10 mouse cellular contexts compared by ENCODE assay signal in the genomic region with DNA sequence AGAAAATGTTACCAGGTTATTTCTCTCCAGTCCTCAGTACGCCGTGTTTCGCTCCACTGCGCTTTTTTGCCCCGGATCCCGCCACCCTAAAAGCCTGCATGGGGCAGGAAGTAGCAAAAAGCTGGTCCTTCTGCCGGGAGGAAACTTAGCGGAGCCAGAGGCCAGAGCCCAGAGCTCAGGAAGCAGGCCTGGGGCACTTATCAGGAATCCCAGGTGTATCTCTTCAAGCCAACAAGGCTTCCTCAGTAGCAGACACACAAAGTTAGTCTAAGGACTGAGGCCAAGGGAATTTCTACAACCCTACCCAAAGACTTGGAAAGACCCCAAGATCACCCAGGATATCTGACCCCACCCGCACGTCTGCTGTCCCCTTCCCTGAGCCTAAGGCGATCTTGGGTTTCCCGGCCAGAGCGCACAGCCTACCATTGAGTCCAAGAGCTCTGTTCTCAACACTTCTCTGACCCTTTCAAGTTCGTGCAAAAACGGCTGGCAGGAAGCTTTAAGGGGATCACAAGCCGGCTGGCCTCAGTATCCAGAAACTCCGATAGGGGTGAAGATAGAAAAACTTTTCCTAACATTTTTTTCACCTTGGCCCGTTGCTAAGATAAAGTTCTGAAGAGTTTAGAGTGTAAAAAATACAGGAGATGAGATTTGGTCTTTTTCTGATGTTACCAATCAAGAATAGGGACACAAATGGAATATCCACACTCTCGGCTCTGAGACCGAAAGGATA. TPM values are rescaled to one million over a fixed set of nuclear protein-coding genes. Genes with fewer than 3 reads are reported as not detected.
DNase-seq lines count a peak whose midpoint lies in the region; ATAC-seq lines count a peak whose summit lies in the region.
"Had no signal": no experiment of that assay in that cellular context is flagged by ENCODE, and none has a peak within 500 bp of the region (broad histone marks: within the 10 kb centered on the region; RNA-seq: fewer than 3 reads in every experiment).

No protein-coding gene starts in this region.

- 2% methylated on average over 20 of the region's 20 CpGs for WGBS in heart, embryonic 11.5 days (ENCODE audit: insufficient replicate concordance)
- 1% methylated on average over 20 of the region's 20 CpGs for WGBS in embryonic facial prominence, embryonic 12.5 days
- WGBS in intestine, embryonic 15.5 days = 3% methylated on average over 20 of the region's 20 CpGs
- WGBS in neural tube, embryonic 11.5 days = 2% methylated on average over 20 of the region's 20 CpGs

- H3K27me3 ChIP-seq in heart, embryonic 11.5 days (ENCODE audit: control insufficient read depth, insufficient read depth, low read length) = peaks cover 74% of the 10 kb centered on the region
- H3K27me3 ChIP-seq in embryonic facial prominence, embryonic 12.5 days = peaks cover 62% of the 10 kb centered on the region
- peaks cover 32% of the 10 kb centered on the region for H3K27me3 ChIP-seq in intestine, embryonic 15.5 days (replicated peaks)
- H3K27me3 ChIP-seq in neural tube, embryonic 11.5 days (ENCODE audit: control insufficient read depth, insufficient read depth, low read length) = peaks cover 84% of the 10 kb centered on the region

- no peak for ATAC-seq in heart, embryonic 11.5 days (replicated peaks; ENCODE audit: insufficient number of reproducible peaks, low FRiP score, low TSS enrichment)
- ATAC-seq in embryonic facial prominence, embryonic 12.5 days (ENCODE audit: insufficient number of reproducible peaks, insufficient read depth, low FRiP score, low TSS enrichment) = no peak
- no peak for ATAC-seq in intestine, embryonic 15.5 days
- no peak for ATAC-seq in neural tube, embryonic 11.5 days (ENCODE audit: insufficient read depth, low FRiP score, low TSS enrichment)

- H3K4me1 ChIP-seq in heart, embryonic 11.5 days (ENCODE audit: control insufficient read depth, insufficient read depth, low read length) = peaks cover 10% of the 10 kb centered on the region; the same call in 1 of the 2 replicates
- H3K4me1 ChIP-seq in embryonic facial prominence, embryonic 12.5 days = peaks cover 25% of the 10 kb centered on the region
- H3K4me1 ChIP-seq in intestine, embryonic 15.5 days (replicated peaks) = peaks cover 12% of the 10 kb centered on the region; the same call in 1 of the 2 replicates
- H3K4me1 ChIP-seq in neural tube, embryonic 11.5 days (ENCODE audit: control insufficient read depth, insufficient read depth, low read length) = peaks cover 17% of the 10 kb centered on the region

- no peaks in the 10 kb centered on the region for H3K36me3 ChIP-seq in heart, embryonic 11.5 days (ENCODE audit: control insufficient read depth, insufficient read depth, low read length)
- H3K36me3 ChIP-seq in embryonic facial prominence, embryonic 12.5 days = no peaks in the 10 kb centered on the region
- H3K36me3 ChIP-seq in intestine, embryonic 15.5 days = no peaks in the 10 kb centered on the region
- H3K36me3 ChIP-seq in neural tube, embryonic 11.5 days (ENCODE audit: control insufficient read depth, insufficient read depth, low read length) = no peaks in the 10 kb centered on the region

- H3K9me3 ChIP-seq in heart, embryonic 11.5 days (replicated peaks; ENCODE audit: control insufficient read depth, low read length) = 0 out of 2 replicates have a peak, but pooled peaks cover 3% of the 10 kb centered on the region
- no peaks in the 10 kb centered on the region for H3K9me3 ChIP-seq in embryonic facial prominence, embryonic 12.5 days
- H3K9me3 ChIP-seq in intestine, embryonic 15.5 days = no peaks in the 10 kb centered on the region
- no peaks in the 10 kb centered on the region for H3K9me3 ChIP-seq in neural tube, embryonic 11.5 days (ENCODE audit: control insufficient read depth, low read length)

- H3K27ac ChIP-seq in heart, embryonic 11.5 days (ENCODE audit: low read depth, low read length) = no peak overlapping the region
- no peak overlapping the region for H3K27ac ChIP-seq in embryonic facial prominence, embryonic 12.5 days
- peak overlapping the region; percentile 77 for H3K27ac ChIP-seq in intestine, embryonic 15.5 days
- no peak overlapping the region for H3K27ac ChIP-seq in neural tube, embryonic 11.5 days (ENCODE audit: low read depth, low read length)

- DNase-seq in heart, postnatal 4 days = no peak
- peak; percentile 54 for DNase-seq in neural tube, embryonic 11.5 days (ENCODE audit: low spot score)
- no peak for DNase-seq in cerebellum, adult 8-10 months
- no peak for DNase-seq in thymus, postnatal 0 days (ENCODE audit: low spot score)
- DNase-seq in Muller cell, postnatal 12 days (ENCODE audit: inconsistent ontology term) = no peak
- DNase-seq: lung, postnatal 14 days had no signal

- no peak overlapping the region for H3K9ac ChIP-seq in heart, embryonic 11.5 days (ENCODE audit: low read depth, low read length)
- peak overlapping the region; percentile 40 for H3K9ac ChIP-seq in embryonic facial prominence, embryonic 12.5 days
- H3K9ac ChIP-seq in intestine, embryonic 15.5 days = peak overlapping the region; percentile 72
- H3K9ac ChIP-seq in neural tube, embryonic 11.5 days (ENCODE audit: low read length) = no peak overlapping the region

- H3K4me2 ChIP-seq in heart, embryonic 11.5 days = peak overlapping the region; percentile 97
- H3K4me2 ChIP-seq in embryonic facial prominence, embryonic 12.5 days (replicated peaks) = peak overlapping the region; percentile 64
- H3K4me2 ChIP-seq in intestine, embryonic 15.5 days (replicated peaks) = peak overlapping the region; percentile 85
- peak overlapping the region; percentile 86 for H3K4me2 ChIP-seq in neural tube, embryonic 11.5 days (ENCODE audit: low read depth)

- peak overlapping the region; percentile 58 for H3K4me3 ChIP-seq in heart, embryonic 11.5 days (ENCODE audit: low read depth, low read length)
- peak overlapping the region; percentile 37 for H3K4me3 ChIP-seq in embryonic facial prominence, embryonic 12.5 days
- H3K4me3 ChIP-seq in intestine, embryonic 15.5 days (replicated peaks) = peak overlapping the region; percentile 59
- H3K4me3 ChIP-seq in neural tube, embryonic 11.5 days (ENCODE audit: low read depth, low read length) = 0 out of 2 replicates have a peak overlapping the region, but pooled peaks have one; percentile 10

RNA-seq across cellular contexts. Expression of a gene that starts 12.7 kb away (rescaled TPM):
- 0.14 TPM in 2 replicates for polyA plus RNA-seq in heart, embryonic 11.5 days (2014; fragmentation: Nextera tagmentation; extraction: Ambion mirVana)
- total RNA-seq in heart, postnatal 4 days (2021) = 1 to 10 TPM; 2.4 to 3.0 TPM
- polyA plus RNA-seq in embryonic facial prominence, embryonic 12.5 days (2016; fragmentation: Nextera tagmentation; extraction: Ambion mirVana) = 3.0 and 6.8 TPM in 2 replicates
- polyA plus RNA-seq in intestine, embryonic 15.5 days (2015; fragmentation: Nextera tagmentation; extraction: Ambion mirVana) = 10.4 and 10.5 TPM in 2 replicates
- 0.57 and 0.76 TPM in 2 replicates for polyA plus RNA-seq in neural tube, embryonic 11.5 days (2014; fragmentation: Nextera tagmentation; extraction: Ambion mirVana)
- polyA plus RNA-seq in thymus, postnatal 0 days (2015; fragmentation: Nextera tagmentation; extraction: Ambion mirVana) = 0.04 TPM in 2 replicates
- total RNA-seq: common myeloid progenitor, adult 5-6 weeks had no signal

Comparison
In these comparisons a context has a peak if more than half of its experiments do, and no peak if none do; other contexts are left out.
1. H3K9ac ChIP-seq: peak in embryonic facial prominence, embryonic 12.5 days (single experiment) and intestine, embryonic 15.5 days (single experiment); none in heart, embryonic 11.5 days (single experiment) and neural tube, embryonic 11.5 days (single experiment).
2. Peak in every context shown above with its lines, with median percentiles within 50 percentile points of each other: H3K4me2 ChIP-seq and H3K4me3 ChIP-seq.